Mouse (Mus musculus): ENCODE results near the gene Maml3.

DNA sequence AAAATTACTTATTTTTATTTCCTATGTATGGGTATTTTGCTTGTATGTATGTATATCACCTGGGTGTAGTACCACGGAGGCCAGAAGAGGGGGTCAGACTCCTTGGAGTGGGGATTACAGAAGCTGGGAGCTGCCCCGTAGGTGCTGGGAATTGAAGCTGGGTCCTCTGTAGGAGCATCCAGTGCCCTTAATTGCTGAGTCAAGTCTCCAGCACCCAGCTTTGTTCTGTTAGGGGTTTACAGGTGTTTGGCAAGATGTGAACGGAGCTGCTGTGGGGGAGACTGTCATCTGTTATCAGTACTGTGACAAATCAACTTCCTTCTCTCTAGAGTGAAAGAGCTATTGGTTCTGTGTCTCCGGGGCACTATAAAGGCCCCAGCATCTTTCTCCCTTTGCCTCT, 190.0 kb downstream of the Maml3 start:
- TF ChIP-seq TCF12 (IDR thresholded peaks at IDR 0.05; ENCODE audit: low read depth, low read length) (no peak), MAFK (IDR thresholded peaks at IDR 0.05; ENCODE audit: insufficient replicate concordance, low read length) (no peak), SIN3A (IDR thresholded peaks at IDR 0.05; ENCODE audit: low read length) (no peak), ZMIZ1 (IDR thresholded peaks at IDR 0.05; ENCODE audit: low read depth, low read length) (no peak), NELFE (IDR thresholded peaks at IDR 0.05; ENCODE audit: low read depth, low read length) (no peak), POLR2A (IDR thresholded peaks at IDR 0.05; ENCODE audit: low read depth, low read length) (no peak)

Data from CH12.LX (cell line).